Mouse (Mus musculus) embryonic facial prominence, embryonic 15.5 days (tissue): Measurements from ENCODE around the gene Pnma5. TPM values are rescaled to one million over a fixed set of nuclear protein-coding genes. Genes with fewer than 3 reads are reported as not detected.

Experiments used
- microRNA counts: library from miRNA; unstranded; fragments of <30 nt; microRNA quantifications from one replicate; lab custom pipeline; 2016
- microRNA-seq: library from miRNA; unstranded; fragments of <30 nt; microRNA quantifications from one replicate; pipeline ENCODE4, GENCODE M21; 2016; ENCODE audit warnings: borderline number of aligned reads
- polyA plus RNA-seq: library from polyadenylated mRNA; unstranded; fragments of >200 nt; fragmentation: Nextera tagmentation; extraction: Ambion mirVana; gene quantifications from 2 replicates; pipeline ENCODE4 v1.2.1, GENCODE M21; 2015

The Pnma5 gene
- polyA plus RNA-seq, 1 experiment from 2014 or later: 0.16 TPM

MicroRNA genes within 50 kb of the gene (microRNA counts, 519-probe panel; counts per million panel counts)
- 1,451 counts per million, percentile 11 among the panel's probes with 10 or more counts for microRNA mmu-miR-2137 (lab: Ali Mortazavi, UCI)

Small RNAs within 50 kb of the gene (microRNA-seq; reads per million reads assigned to microRNA genes)
- gene Mir2137: 2.8 reads per million, percentile 11 among the genes with 10 or more reads in this experiment

Other genes with a start within 250 kb of the Pnma5 start
- 0.13 and 0.15 TPM in 2 replicates for gene Gabrq, start 211.9 kb downstream of the Pnma5 start, polyA plus RNA-seq
- gene Cetn2, start 118.7 kb downstream of the Pnma5 start, polyA plus RNA-seq: 72.4 and 91.9 TPM in 2 replicates
- 20.5 and 21.5 TPM in 2 replicates for gene Nsdhl, start 118.5 kb downstream of the Pnma5 start, polyA plus RNA-seq
- 31.3 and 36.0 TPM in 2 replicates for gene Zfp185, start 49.8 kb downstream of the Pnma5 start, polyA plus RNA-seq
- gene Pnma3, start 27.7 kb upstream of the Pnma5 start, polyA plus RNA-seq: 0.12 and 0.16 TPM in 2 replicates
- gene Xlr4a, start 45.4 kb upstream of the Pnma5 start, polyA plus RNA-seq: 0.53 and 0.72 TPM in 2 replicates
- gene Xlr3a, start 60.0 kb upstream of the Pnma5 start, polyA plus RNA-seq: 2.0 and 2.1 TPM in 2 replicates
- gene Gm14685, start 79.9 kb upstream of the Pnma5 start, polyA plus RNA-seq: 0.08 and 0.15 TPM in 2 replicates
- gene Xlr5b, start 111.7 kb upstream of the Pnma5 start, polyA plus RNA-seq: not detected in 2 replicates
- 0.08 TPM in 1 of 2 replicates, not detected in the other for gene DXBay18, start 112.3 kb upstream of the Pnma5 start, polyA plus RNA-seq
- gene Spin2d, start 139.9 kb upstream of the Pnma5 start, polyA plus RNA-seq: not detected in 2 replicates
- gene Xlr3b, start 155.1 kb upstream of the Pnma5 start, polyA plus RNA-seq: 7.8 and 11.0 TPM in 2 replicates
- 0.70 and 1.0 TPM in 2 replicates for gene Xlr4b, start 177.2 kb upstream of the Pnma5 start, polyA plus RNA-seq
- 13.3 and 14.6 TPM in 2 replicates for gene F8a, start 191.2 kb upstream of the Pnma5 start, polyA plus RNA-seq
- gene Xlr4c, start 206.0 kb upstream of the Pnma5 start, polyA plus RNA-seq: 0.58 and 0.75 TPM in 2 replicates
- not detected in 2 replicates for gene Xlr3c, start 228.3 kb upstream of the Pnma5 start, polyA plus RNA-seq